Mouse (Mus musculus): ENCODE results near the gene Slc16a5.

GRCm38 (mm10) chr11:115491356-115492083 lies 29.2 kb downstream of the Slc16a5 start, which contains the start of gene Nt5c:
- TF ChIP-seq CTCF (IDR thresholded peaks at IDR 0.05; ENCODE audit: extremely low read depth, insufficient read depth, low read length): peak; percentile 64
- TF ChIP-seq POLR2A (IDR thresholded peaks at IDR 0.05; ENCODE audit: extremely low read depth, insufficient read depth, low read length): peak; percentile 57
